Mouse (Mus musculus): Measurements from ENCODE around the gene Nkx2-5. TPM values are rescaled to one million over a fixed set of nuclear protein-coding genes. Genes with fewer than 3 reads are reported as not detected.
A peak's percentile ranks its signal among the peaks of the same experiment; 100 is the strongest.

The Nkx2-5 gene
- polyA plus RNA-seq, 1 experiment from 2014 or later: 7.4 TPM

DNA sequence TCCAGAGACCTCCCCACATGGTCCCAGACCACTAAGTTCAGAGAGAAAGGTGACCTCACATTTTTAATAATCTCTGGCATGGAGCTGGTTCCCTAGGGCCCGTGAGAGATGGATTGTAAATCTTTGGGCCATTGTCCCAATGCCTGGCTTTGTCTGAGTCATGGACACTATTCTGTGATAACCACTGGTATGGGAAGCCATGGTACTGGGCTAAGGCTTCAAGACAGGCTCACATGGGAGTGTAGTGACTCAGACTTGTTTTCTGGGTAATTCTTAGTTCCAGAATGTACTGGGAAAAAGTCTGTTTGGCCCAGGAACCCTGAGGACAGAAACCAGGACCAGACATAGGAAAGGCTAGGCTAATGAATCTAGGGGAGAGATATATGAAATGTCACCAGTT lies 37.9 kb upstream of the Nkx2-5 start:
- DNase-seq (ENCODE audit: low spot score) (no peak), ATAC-seq (ENCODE audit: low read depth) (no peak)
- no peak overlapping the region for H3K4me2 ChIP-seq (ENCODE audit: low read depth, low read length)
- no peak overlapping the region for H3K27ac ChIP-seq (replicated peaks; ENCODE audit: low read depth, low read length)
- H3K9ac ChIP-seq (ENCODE audit: low read depth, low read length): no peak overlapping the region
- WGBS: 58% methylated on average over 1 of the region's 1 CpGs
- H3K4me3 ChIP-seq (ENCODE audit: low read depth, low read length): no peak overlapping the region
- H3K36me3 ChIP-seq (ENCODE audit: control insufficient read depth, insufficient read depth, low read length): no peaks in the 10 kb centered on the region
- no peaks in the 10 kb centered on the region for H3K27me3 ChIP-seq (replicated peaks; ENCODE audit: control insufficient read depth, insufficient read depth, low read length)
- H3K9me3 ChIP-seq (ENCODE audit: control insufficient read depth, low read length): 0 out of 2 replicates have a peak, but pooled peaks cover 9% of the 10 kb centered on the region
- peaks cover 14% of the 10 kb centered on the region for H3K4me1 ChIP-seq (ENCODE audit: control insufficient read depth, insufficient read depth, low read length)

DNA sequence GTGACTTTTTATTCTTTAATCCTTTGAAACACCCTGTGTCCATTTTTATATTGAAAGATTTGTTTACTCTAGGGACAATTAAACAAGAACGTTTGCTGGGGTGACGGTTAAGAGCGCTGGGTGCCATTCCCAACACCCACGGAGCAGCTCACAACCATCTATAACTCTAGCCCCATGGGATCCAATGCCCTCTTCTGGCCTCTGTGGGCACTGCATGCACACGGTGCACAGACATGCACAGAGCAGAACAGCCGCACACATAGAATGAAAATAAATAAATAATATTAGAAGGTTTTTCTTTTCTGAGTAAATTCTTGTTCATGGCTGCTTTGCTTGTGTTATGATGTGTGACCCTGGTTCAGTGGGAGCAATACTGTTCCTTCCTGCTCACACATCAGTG lies 34.4 kb upstream of the Nkx2-5 start:
- Histone ChIP-seq H3K4me2 (ENCODE audit: low read depth, low read length) (no peak overlapping the region), H3K27ac (replicated peaks; ENCODE audit: low read depth, low read length) (no peak overlapping the region), H3K9me3 (ENCODE audit: control insufficient read depth, low read length) (0 out of 2 replicates have a peak, but pooled peaks cover 9% of the 10 kb centered on the region), H3K36me3 (ENCODE audit: control insufficient read depth, insufficient read depth, low read length) (no peaks in the 10 kb centered on the region), H3K4me3 (ENCODE audit: low read depth, low read length) (no peak overlapping the region), H3K27me3 (replicated peaks; ENCODE audit: control insufficient read depth, insufficient read depth, low read length) (no peaks in the 10 kb centered on the region), H3K4me1 (ENCODE audit: control insufficient read depth, insufficient read depth, low read length) (no peaks in the 10 kb centered on the region), H3K9ac (ENCODE audit: low read depth, low read length) (no peak overlapping the region)
- WGBS: 86% methylated on average over 6 of the region's 6 CpGs
- DNase-seq (ENCODE audit: low spot score) (no peak), ATAC-seq (ENCODE audit: low read depth) (no peak)

DNA sequence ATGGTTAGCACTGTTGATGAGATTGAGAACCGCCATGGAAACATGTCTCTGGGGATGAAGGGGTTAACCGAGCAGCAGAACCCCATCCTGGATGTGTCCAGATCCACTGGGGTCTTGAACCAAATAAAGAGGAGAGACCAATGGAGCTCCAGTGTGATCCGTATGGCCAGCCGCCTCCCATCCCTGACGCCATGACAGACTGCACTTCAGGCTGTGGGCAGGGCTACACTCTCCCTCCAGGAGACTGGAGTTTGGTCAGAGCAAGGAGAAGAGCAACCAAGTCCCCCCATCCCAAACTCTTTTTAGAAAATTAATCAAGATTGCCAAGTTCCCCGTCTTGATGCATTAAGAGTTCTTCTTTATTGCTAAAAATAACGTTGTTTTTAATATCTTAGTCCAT lies 33.1 kb upstream of the Nkx2-5 start:
- H3K36me3 ChIP-seq (ENCODE audit: control insufficient read depth, insufficient read depth, low read length): no peaks in the 10 kb centered on the region
- H3K9me3 ChIP-seq (ENCODE audit: control insufficient read depth, low read length): 0 out of 2 replicates have a peak, but pooled peaks cover 9% of the 10 kb centered on the region
- no peak for ATAC-seq (ENCODE audit: low read depth)
- no peak overlapping the region for H3K27ac ChIP-seq (replicated peaks; ENCODE audit: low read depth, low read length)
- WGBS: 86% methylated on average over 7 of the region's 7 CpGs
- no peak overlapping the region for H3K4me3 ChIP-seq (ENCODE audit: low read depth, low read length)
- H3K9ac ChIP-seq (ENCODE audit: low read depth, low read length): no peak overlapping the region
- no peak overlapping the region for H3K4me2 ChIP-seq (ENCODE audit: low read depth, low read length)
- H3K4me1 ChIP-seq (ENCODE audit: control insufficient read depth, insufficient read depth, low read length): no peaks in the 10 kb centered on the region
- DNase-seq (ENCODE audit: low spot score): no peak
- H3K27me3 ChIP-seq (replicated peaks; ENCODE audit: control insufficient read depth, insufficient read depth, low read length): no peaks in the 10 kb centered on the region

DNA sequence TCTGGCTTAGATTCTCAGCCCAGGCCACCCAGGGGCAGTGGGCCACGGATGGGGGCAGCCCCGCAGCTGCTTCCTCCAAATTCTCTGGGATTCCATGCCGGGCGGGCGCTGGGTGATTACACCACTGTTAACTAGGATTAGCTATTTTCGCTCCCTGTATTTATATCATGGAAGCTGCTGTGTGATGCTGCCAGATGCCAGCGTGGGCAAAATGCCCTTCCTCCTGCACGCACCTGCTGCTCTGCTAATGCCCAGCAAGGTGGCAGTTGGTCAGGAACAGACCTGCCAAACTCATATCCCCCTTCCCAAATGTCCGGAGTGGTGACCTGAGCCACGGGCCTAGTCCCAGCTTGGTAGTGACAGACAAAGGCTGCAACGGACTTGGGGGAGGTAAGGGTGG lies 29.7 kb upstream of the Nkx2-5 start:
- Histone ChIP-seq H3K9me3 (ENCODE audit: control insufficient read depth, low read length) (0 out of 2 replicates have a peak, but pooled peaks cover 5% of the 10 kb centered on the region), H3K4me2 (ENCODE audit: low read depth, low read length) (no peak overlapping the region), H3K27ac (replicated peaks; ENCODE audit: low read depth, low read length) (no peak overlapping the region), H3K4me1 (ENCODE audit: control insufficient read depth, insufficient read depth, low read length) (no peaks in the 10 kb centered on the region), H3K4me3 (ENCODE audit: low read depth, low read length) (no peak overlapping the region), H3K36me3 (ENCODE audit: control insufficient read depth, insufficient read depth, low read length) (no peaks in the 10 kb centered on the region), H3K27me3 (replicated peaks; ENCODE audit: control insufficient read depth, insufficient read depth, low read length) (no peaks in the 10 kb centered on the region), H3K9ac (ENCODE audit: low read depth, low read length) (no peak overlapping the region)
- peak; percentile 29 for DNase-seq (ENCODE audit: low spot score)
- no peak for ATAC-seq (ENCODE audit: low read depth)
- 78% methylated on average over 11 of the region's 11 CpGs for WGBS

DNA sequence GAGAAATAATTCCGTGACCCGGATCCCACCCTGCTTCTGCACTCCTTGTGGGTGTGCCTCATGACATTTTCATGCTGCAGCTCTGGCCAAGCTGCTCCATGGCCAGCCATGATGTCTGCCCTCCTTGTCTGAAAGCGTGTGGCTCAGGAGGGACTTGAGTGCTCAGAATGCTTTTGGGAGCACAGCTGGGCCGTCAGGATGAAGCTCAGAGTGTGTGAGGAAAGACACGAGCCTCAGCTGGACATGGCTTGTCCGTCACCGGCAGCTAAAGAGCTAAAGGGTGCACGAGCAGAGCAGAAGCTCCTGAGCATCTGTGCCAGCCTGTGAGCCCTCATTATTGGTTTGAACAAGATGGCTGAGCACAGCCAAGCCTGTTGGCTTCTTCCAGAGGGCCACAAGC lies 28.7 kb upstream of the Nkx2-5 start:
- Histone ChIP-seq H3K27ac (replicated peaks; ENCODE audit: low read depth, low read length) (no peak overlapping the region), H3K4me3 (ENCODE audit: low read depth, low read length) (no peak overlapping the region), H3K4me1 (ENCODE audit: control insufficient read depth, insufficient read depth, low read length) (no peaks in the 10 kb centered on the region), H3K36me3 (ENCODE audit: control insufficient read depth, insufficient read depth, low read length) (no peaks in the 10 kb centered on the region), H3K27me3 (replicated peaks; ENCODE audit: control insufficient read depth, insufficient read depth, low read length) (no peaks in the 10 kb centered on the region), H3K9me3 (ENCODE audit: control insufficient read depth, low read length) (no peaks in the 10 kb centered on the region), H3K4me2 (ENCODE audit: low read depth, low read length) (no peak overlapping the region), H3K9ac (ENCODE audit: low read depth, low read length) (no peak overlapping the region)
- WGBS: 65% methylated on average over 8 of the region's 8 CpGs
- peak; percentile 70; the same call in 1 of the 2 replicates for ATAC-seq (ENCODE audit: low read depth)
- DNase-seq (ENCODE audit: low spot score): peak; percentile 41

DNA sequence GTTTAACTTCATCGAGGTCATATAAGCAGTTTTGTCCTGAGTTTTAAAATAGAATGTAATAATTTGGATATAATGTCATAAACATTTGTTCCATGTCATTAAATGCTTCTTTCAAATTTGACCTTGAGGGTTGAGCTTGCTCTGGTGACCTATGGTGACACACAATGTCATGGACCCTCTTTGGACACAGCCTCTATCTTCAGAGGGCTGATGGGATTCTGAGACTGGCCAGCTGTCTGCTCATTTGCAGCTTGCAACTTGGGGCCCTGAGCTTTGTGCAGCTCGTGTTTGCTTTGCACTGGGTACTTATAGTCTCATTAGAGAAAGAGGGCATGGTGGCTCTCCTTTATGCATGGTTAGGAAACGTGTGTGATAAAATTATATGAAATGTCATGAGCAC lies 28.1 kb upstream of the Nkx2-5 start:
- no peak overlapping the region for H3K27ac ChIP-seq (replicated peaks; ENCODE audit: low read depth, low read length)

DNA sequence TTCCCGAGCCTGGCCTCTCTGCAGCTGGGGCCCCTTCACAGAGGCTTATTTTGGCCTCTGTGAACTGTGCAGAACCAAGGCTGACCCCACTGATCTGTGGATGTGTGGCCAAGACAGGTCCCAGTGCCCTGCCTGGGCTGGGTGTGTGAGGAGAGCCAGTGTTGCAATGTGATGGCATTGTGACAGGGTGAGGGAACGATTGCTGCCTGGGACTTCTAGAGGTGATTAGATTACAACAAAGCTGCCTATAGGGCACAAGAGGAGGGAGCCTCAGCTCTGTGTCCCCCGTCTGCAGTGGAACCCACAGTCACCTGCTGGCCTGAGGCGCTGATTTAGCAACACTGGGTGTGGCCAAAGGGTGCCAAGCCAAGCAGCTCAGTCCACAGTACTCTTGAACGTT lies 23.9 kb upstream of the Nkx2-5 start:
- Histone ChIP-seq H3K9me3 (ENCODE audit: control insufficient read depth, low read length) (no peaks in the 10 kb centered on the region), H3K4me3 (ENCODE audit: low read depth, low read length) (no peak overlapping the region), H3K27me3 (replicated peaks; ENCODE audit: control insufficient read depth, insufficient read depth, low read length) (no peaks in the 10 kb centered on the region), H3K4me2 (ENCODE audit: low read depth, low read length) (no peak overlapping the region), H3K4me1 (ENCODE audit: control insufficient read depth, insufficient read depth, low read length) (no peaks in the 10 kb centered on the region), H3K27ac (replicated peaks; ENCODE audit: low read depth, low read length) (no peak overlapping the region), H3K36me3 (ENCODE audit: control insufficient read depth, insufficient read depth, low read length) (no peaks in the 10 kb centered on the region), H3K9ac (ENCODE audit: low read depth, low read length) (no peak overlapping the region)
- DNase-seq (ENCODE audit: low spot score) (no peak), ATAC-seq (ENCODE audit: low read depth) (no peak)
- 31% methylated on average over 5 of the region's 5 CpGs for WGBS

More for the DNA sequence above, 28.1 kb upstream of the Nkx2-5 start:
- H3K9ac ChIP-seq (ENCODE audit: low read depth, low read length): no peak overlapping the region
- no peak for ATAC-seq (ENCODE audit: low read depth)
- H3K4me2 ChIP-seq (ENCODE audit: low read depth, low read length): no peak overlapping the region
- no peaks in the 10 kb centered on the region for H3K27me3 ChIP-seq (replicated peaks; ENCODE audit: control insufficient read depth, insufficient read depth, low read length)
- H3K4me3 ChIP-seq (ENCODE audit: low read depth, low read length): no peak overlapping the region
- WGBS: 72% methylated on average over 3 of the region's 3 CpGs
- H3K9me3 ChIP-seq (ENCODE audit: control insufficient read depth, low read length): no peaks in the 10 kb centered on the region
- H3K36me3 ChIP-seq (ENCODE audit: control insufficient read depth, insufficient read depth, low read length): no peaks in the 10 kb centered on the region
- H3K4me1 ChIP-seq (ENCODE audit: control insufficient read depth, insufficient read depth, low read length): no peaks in the 10 kb centered on the region
- DNase-seq (ENCODE audit: low spot score): no peak

DNA sequence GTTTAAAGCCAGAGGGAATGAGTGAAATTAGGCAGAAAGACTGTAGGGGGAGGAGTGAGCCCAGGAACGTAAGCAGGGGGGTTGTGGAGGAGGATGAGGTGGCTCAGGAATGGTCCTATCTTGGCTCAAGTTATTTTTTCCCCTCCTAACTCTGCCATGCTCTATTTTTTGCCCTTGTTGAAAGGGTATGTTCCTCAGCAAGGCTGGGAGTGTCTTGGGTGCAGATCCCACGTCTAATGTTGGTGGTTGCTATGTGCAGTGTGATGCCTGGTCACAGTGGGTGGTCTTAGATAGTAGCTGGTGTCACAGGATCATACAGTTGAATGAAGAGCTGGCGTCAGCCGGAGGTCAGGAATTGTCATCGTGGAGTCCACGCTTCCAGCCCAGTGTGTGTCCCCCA lies 20.3 kb upstream of the Nkx2-5 start:
- Histone ChIP-seq H3K4me2 (ENCODE audit: low read depth, low read length) (no peak overlapping the region), H3K27ac (replicated peaks; ENCODE audit: low read depth, low read length) (no peak overlapping the region), H3K4me1 (ENCODE audit: control insufficient read depth, insufficient read depth, low read length) (no peaks in the 10 kb centered on the region), H3K27me3 (replicated peaks; ENCODE audit: control insufficient read depth, insufficient read depth, low read length) (peaks cover 7% of the 10 kb centered on the region; the same call in 1 of the 2 replicates), H3K9ac (ENCODE audit: low read depth, low read length) (no peak overlapping the region), H3K9me3 (ENCODE audit: control insufficient read depth, low read length) (no peaks in the 10 kb centered on the region), H3K4me3 (ENCODE audit: low read depth, low read length) (no peak overlapping the region), H3K36me3 (ENCODE audit: control insufficient read depth, insufficient read depth, low read length) (no peaks in the 10 kb centered on the region)
- WGBS: 63% methylated on average over 6 of the region's 6 CpGs
- DNase-seq (ENCODE audit: low spot score) (no peak), ATAC-seq (ENCODE audit: low read depth) (no peak)

DNA sequence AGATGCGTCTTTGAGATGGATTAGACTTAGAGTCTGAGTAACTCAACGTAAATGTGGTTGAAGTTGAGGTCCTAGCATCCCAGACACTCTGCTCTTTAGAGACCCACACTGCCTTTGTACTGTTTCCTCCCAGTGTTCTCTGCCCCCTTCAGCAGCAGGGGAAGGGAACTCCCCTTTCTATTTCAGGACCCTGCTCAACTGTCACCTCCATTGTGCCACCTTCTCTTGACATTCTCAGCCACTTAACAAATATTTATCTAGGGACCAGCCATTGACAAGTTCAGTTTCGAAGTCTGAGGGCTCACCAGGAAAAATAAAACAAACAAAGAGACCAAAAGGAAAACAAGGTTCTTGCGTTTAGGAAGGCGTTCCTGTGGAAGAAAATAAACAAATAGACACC lies 19.5 kb upstream of the Nkx2-5 start:
- Histone ChIP-seq H3K4me3 (ENCODE audit: low read depth, low read length) (no peak overlapping the region), H3K9me3 (ENCODE audit: control insufficient read depth, low read length) (no peaks in the 10 kb centered on the region), H3K9ac (ENCODE audit: low read depth, low read length) (no peak overlapping the region), H3K27me3 (replicated peaks; ENCODE audit: control insufficient read depth, insufficient read depth, low read length) (peaks cover 16% of the 10 kb centered on the region; the same call in 1 of the 2 replicates), H3K27ac (replicated peaks; ENCODE audit: low read depth, low read length) (no peak overlapping the region), H3K4me1 (ENCODE audit: control insufficient read depth, insufficient read depth, low read length) (no peaks in the 10 kb centered on the region), H3K36me3 (ENCODE audit: control insufficient read depth, insufficient read depth, low read length) (no peaks in the 10 kb centered on the region), H3K4me2 (ENCODE audit: low read depth, low read length) (no peak overlapping the region)
- no peak for DNase-seq (ENCODE audit: low spot score)
- no peak for ATAC-seq (ENCODE audit: low read depth)
- WGBS: 48% methylated on average over 5 of the region's 5 CpGs

All from embryonic facial prominence, embryonic 14.5 days (tissue).